Mouse (Mus musculus) forebrain, embryonic 11.5 days (tissue): ENCODE measurements around the gene Nfkbie. TPM values are rescaled to one million over a fixed set of nuclear protein-coding genes. Genes with fewer than 3 reads are reported as not detected.

Experiments
- ATAC-seq: fragments of 200-750 bp; cut with Nextera tagmentation; replicated peaks from 2 replicates; pipeline ENCODE4 v1.8.0; 2017; ENCODE audit warnings: moderate TSS enrichment; ENCODE audit not compliant: low FRiP score
- DNase-seq: peaks from one replicate; pipeline ENCODE4 v3.0.0-alpha.2; 2017; ENCODE audit warnings: low spot score
- H3K27ac ChIP-seq: fragments of 300-500 bp; sonication (generic); 2 replicates; pipeline ENCODE4 v1.5.1; 2014; ENCODE audit warnings: low read depth, low read length
- H3K27me3 ChIP-seq: fragments of 300-500 bp; sonication (generic); 2 replicates; pipeline ENCODE4 v1.6.1; 2014; ENCODE audit warnings: mild to moderate bottlenecking, low read length, mixed read lengths; ENCODE audit not compliant: control insufficient read depth, insufficient read depth
- H3K36me3 ChIP-seq: fragments of 300-500 bp; sonication (generic); 2 replicates; pipeline ENCODE4 v1.6.1; 2014; ENCODE audit warnings: mild to moderate bottlenecking, low read length, moderate library complexity, mixed read lengths; ENCODE audit not compliant: control insufficient read depth, insufficient read depth
- H3K4me1 ChIP-seq: fragments of 300-500 bp; sonication (generic); replicated peaks from 2 replicates; pipeline ENCODE4 v1.6.1; 2014; ENCODE audit warnings: low read length, mixed read lengths; ENCODE audit not compliant: control insufficient read depth, insufficient read depth
- H3K4me2 ChIP-seq: fragments of 300-500 bp; sonication (generic); 2 replicates; pipeline ENCODE4 v1.6.1; 2014; ENCODE audit warnings: low read depth, mild to moderate bottlenecking, low read length, moderate library complexity, mixed read lengths; ENCODE audit not compliant: severe bottlenecking
- H3K4me3 ChIP-seq: fragments of 300-500 bp; sonication (generic); 2 replicates; pipeline ENCODE4 v1.5.1; 2014; ENCODE audit warnings: low read depth, low read length
- H3K9ac ChIP-seq: fragments of 300-500 bp; sonication (generic); 2 replicates; pipeline ENCODE4 v1.6.1; 2014; ENCODE audit warnings: low read length
- H3K9me3 ChIP-seq: fragments of 300-500 bp; sonication (generic); 2 replicates; pipeline ENCODE4 v1.6.1; 2016; ENCODE audit warnings: low read length, mixed read lengths; ENCODE audit not compliant: control insufficient read depth
- WGBS: fragments of 180-500 bp; shearing (Covaris S2); extraction: QIAGEN DNeasy Blood & Tissue Kit; methylation state at CpG from one replicate; pipeline ENCODE4 v1.1.7; 2014; 5-methylcytosine and 5-hydroxymethylcytosine counted together
- polyA plus RNA-seq: library from polyadenylated mRNA; unstranded; fragments of >200 nt; fragmentation: Nextera tagmentation; extraction: Ambion mirVana; gene quantifications from 2 replicates; pipeline ENCODE4 v1.2.1, GENCODE M21; 2014

Gene Nfkbie
- polyA plus RNA-seq, 1 experiment from 2014 or later = 6.0 TPM

DNA sequence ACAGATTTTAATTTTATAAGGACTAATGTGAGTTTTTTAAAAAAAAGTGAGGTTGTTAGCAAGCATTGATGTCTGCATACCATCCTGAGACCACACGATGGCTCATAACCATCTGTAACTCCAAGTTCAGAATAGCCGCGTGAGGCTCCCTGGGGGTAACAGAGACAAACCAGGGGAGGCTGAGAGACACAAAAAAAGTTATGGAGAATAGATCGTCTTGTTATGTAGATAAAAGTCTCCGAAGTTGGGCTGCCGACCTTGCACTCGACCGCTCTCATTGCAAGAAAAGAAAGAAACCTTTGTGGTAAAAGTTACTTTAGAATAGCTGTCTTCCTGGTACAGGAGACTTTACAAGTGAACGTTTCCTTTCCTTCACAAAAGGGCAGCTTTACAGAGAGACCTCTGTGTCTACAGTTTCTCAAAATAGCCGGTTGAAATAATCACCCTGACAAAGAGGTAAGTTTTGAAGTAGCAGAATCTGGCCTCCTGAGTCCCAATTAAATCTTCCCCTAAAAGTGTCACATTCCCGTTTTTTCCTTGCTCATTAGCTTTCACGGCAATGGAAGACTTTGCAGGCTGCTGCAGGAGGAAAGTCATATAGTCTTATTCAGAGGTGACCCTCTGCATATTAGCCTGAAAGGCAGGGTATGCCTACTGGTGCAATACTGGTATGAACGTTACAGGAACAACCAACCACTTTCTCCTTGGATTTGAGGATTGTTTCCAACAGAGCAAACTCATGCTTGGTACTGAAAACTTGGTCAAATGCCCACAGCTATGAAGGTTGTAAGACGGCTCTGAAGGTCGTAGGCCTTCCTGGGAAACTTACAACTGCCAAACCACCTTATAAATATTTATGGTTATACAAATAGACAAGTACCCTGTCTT is 51.7 kb downstream of the Nfkbie start:
- Histone ChIP-seq H3K36me3 (no peaks in the 10 kb centered on the region), H3K4me3 (no peak overlapping the region), H3K27ac (no peak overlapping the region), H3K4me2 (no peak overlapping the region), H3K4me1 (no peaks in the 10 kb centered on the region), H3K9ac (no peak overlapping the region), H3K27me3 (no peaks in the 10 kb centered on the region), H3K9me3 (no peaks in the 10 kb centered on the region)
- DNase-seq (no peak), ATAC-seq (no peak)
- 82% methylated on average over 15 of the region's 15 CpGs for WGBS

DNA sequence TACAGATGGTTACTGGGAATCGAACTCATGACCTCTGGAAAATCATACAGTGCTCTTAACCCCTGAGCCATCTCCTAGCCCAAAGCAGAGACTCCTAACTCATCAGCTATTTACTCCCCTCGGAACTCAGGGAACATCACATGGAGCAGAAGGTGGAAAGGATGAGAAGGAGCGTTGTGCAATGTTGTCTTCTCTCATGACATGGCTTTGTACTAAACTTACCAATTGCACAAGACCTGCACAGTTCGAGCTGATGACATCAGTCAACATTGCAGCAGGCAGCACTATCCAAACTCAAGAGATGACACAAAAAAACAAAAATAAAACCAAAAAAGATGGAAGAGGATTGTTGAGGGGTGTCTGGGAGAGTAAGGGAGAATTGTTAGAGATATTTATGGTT is 52.9 kb downstream of the Nfkbie start:
- Histone ChIP-seq H3K27me3 (no peaks in the 10 kb centered on the region), H3K4me3 (no peak overlapping the region), H3K4me2 (no peak overlapping the region), H3K27ac (no peak overlapping the region), H3K4me1 (no peaks in the 10 kb centered on the region), H3K36me3 (no peaks in the 10 kb centered on the region), H3K9ac (no peak overlapping the region), H3K9me3 (no peaks in the 10 kb centered on the region)
- ATAC-seq (no peak), DNase-seq (no peak)
- 93% methylated on average over 4 of the region's 4 CpGs for WGBS

DNA sequence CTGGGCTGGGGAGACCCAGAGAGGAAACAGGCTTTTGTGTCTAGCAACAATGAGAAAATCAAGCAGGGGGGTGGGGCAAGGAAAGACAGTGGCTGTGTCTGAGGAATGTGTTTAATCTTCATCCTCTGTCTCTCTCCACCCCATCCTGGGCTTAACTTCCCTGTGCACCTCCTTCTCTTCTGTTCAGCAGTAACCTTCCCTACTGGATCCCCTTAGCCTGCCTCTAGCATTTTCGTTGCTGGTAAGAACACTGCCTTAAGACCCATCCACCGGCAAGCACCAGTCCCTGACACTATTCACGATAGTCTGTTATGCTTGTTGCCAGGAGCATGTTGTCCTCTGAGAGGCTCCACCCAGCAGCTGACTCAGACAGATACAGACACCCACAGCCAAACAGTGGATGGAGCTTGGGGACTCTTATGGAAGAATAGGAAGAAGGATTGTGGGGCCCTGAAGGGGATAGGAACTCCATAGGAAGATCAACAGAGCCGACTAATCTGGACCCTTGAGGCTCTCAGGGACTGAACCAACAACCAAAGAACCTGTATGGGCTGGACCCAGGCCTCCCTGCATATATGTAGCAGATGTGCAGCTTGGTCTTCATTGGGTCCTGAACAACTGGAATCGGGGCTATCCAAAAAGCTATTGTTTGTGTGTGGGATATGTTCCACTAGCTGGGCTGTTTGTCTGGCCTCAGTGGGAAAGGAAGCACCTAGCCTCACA is 54.8 kb downstream of the Nfkbie start:
- Histone ChIP-seq H3K27me3 (no peaks in the 10 kb centered on the region), H3K4me3 (no peak overlapping the region), H3K4me1 (no peaks in the 10 kb centered on the region), H3K27ac (no peak overlapping the region), H3K9me3 (no peaks in the 10 kb centered on the region), H3K36me3 (no peaks in the 10 kb centered on the region), H3K4me2 (no peak overlapping the region), H3K9ac (no peak overlapping the region)
- DNase-seq = no peak
- WGBS = 34% methylated on average over 5 of the region's 5 CpGs
- no peak for ATAC-seq

DNA sequence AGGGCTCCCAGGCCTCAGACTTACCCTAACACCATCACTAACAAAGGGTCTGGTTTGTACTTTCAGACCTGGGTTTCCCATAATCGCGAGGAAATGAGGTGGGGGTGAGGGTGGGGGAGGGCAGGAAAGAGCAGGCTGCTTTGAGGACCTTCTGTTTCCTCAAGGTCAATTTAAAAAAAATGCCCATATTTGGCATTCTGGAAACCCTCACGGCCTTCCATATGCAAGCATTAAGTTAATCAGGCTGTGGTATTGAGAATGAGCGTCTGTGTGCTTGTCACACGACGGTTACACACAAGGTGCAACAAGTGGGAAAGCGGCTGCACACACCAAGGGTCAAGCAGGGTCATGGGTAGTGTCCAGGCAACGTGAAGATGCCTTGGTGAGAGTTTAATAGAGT is 56.5 kb downstream of the Nfkbie start:
- H3K9me3 ChIP-seq = no peaks in the 10 kb centered on the region
- no peak for DNase-seq
- H3K27ac ChIP-seq = no peak overlapping the region
- no peak overlapping the region for H3K9ac ChIP-seq
- H3K4me2 ChIP-seq = no peak overlapping the region
- no peak overlapping the region for H3K4me3 ChIP-seq
- 85% methylated on average over 8 of the region's 8 CpGs for WGBS
- H3K36me3 ChIP-seq = no peaks in the 10 kb centered on the region
- H3K4me1 ChIP-seq = no peaks in the 10 kb centered on the region
- no peak for ATAC-seq
- no peaks in the 10 kb centered on the region for H3K27me3 ChIP-seq

Other genes starting within 250 kb of the Nfkbie start
- 85.3 and 88.3 TPM in 2 replicates for gene Cdc5l, start 122.0 kb upstream of the Nfkbie start, polyA plus RNA-seq
- gene Spats1, start 80.3 kb upstream of the Nfkbie start, polyA plus RNA-seq = 1.0 and 1.2 TPM in 2 replicates
- gene Aars2, start 48.9 kb upstream of the Nfkbie start, polyA plus RNA-seq = 24.6 and 25.2 TPM in 2 replicates
- 0.95 and 2.0 TPM in 2 replicates for gene Tcte1, start 32.3 kb upstream of the Nfkbie start, polyA plus RNA-seq
- 8.2 and 9.1 TPM in 2 replicates for gene Tmem151b, start 6.0 kb upstream of the Nfkbie start, polyA plus RNA-seq
- gene Slc35b2, start 8.2 kb downstream of the Nfkbie start, polyA plus RNA-seq = 103 and 105 TPM in 2 replicates
- gene Hsp90ab1, start 17.6 kb downstream of the Nfkbie start, polyA plus RNA-seq = 1,787 and 1,872 TPM in 2 replicates
- 56.7 TPM in 2 replicates for gene Slc29a1, start 43.9 kb downstream of the Nfkbie start, polyA plus RNA-seq
- not detected in 2 replicates for gene Mymx, start 46.4 kb downstream of the Nfkbie start, polyA plus RNA-seq
- 0.44 and 0.69 TPM in 2 replicates for gene Capn11, start 103.6 kb downstream of the Nfkbie start, polyA plus RNA-seq
- gene Mrpl14, start 130.6 kb downstream of the Nfkbie start, polyA plus RNA-seq = 107 and 108 TPM in 2 replicates
- 49.8 and 54.5 TPM in 2 replicates for gene Tmem63b, start 131.2 kb downstream of the Nfkbie start, polyA plus RNA-seq
- 0.55 and 0.99 TPM in 2 replicates for gene 1600014C23Rik, start 178.1 kb downstream of the Nfkbie start, polyA plus RNA-seq